Mouse (Mus musculus): ENCODE measurements at regions not wholly inside any gene's neighbourhood (a gene's known extent, or its start where the extent isn't known, plus 50 kb on each side); places are given as distances from the start of the nearest gene placed in this dataset.

DNA sequence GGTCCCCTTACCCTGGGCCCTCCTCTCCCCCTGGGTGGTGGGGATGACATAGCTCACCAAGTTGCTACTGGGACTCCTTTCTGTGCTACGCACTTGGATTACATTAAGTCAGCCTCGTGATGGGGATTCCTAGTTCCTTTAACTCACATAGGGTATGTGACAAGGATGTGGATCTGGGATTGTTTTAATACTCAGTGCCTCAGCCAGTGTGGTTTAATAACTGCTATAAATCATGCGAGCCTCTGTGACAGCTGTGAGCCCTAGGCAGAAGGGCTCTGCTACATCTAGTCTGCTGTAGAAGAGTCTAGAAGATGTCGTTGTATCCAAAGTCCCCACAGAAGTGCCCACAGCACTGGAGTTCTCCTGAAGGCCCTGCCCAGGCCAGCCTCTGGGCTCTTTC, 796.5 kb upstream of the Car8 start:
- no peak for DNase-seq (ENCODE audit: low read depth in 2 of 2, low spot score in 2 of 2)

DNA sequence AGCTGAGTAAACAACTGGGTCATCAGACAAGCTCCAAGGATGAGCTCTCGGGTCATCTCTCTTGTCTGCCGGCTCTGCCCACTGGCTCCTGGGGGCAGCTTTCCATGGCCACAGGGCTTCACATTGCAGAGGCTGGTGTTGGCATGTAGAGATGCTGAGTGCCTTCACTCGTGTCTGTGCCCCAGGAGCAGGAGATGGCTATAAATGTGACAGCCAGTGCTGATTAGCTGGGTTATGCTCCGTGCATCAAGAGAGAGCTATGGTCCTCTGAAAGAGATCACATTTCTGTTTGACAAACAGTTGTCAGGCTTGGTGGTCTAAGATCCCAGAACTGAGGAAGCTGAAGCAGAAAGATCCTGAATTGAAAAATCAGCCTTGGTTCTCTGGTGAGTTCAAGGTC, 795.4 kb upstream of the Car8 start:
- no peak for DNase-seq (ENCODE audit: low read depth in 2 of 2, low spot score in 2 of 2)

DNA sequence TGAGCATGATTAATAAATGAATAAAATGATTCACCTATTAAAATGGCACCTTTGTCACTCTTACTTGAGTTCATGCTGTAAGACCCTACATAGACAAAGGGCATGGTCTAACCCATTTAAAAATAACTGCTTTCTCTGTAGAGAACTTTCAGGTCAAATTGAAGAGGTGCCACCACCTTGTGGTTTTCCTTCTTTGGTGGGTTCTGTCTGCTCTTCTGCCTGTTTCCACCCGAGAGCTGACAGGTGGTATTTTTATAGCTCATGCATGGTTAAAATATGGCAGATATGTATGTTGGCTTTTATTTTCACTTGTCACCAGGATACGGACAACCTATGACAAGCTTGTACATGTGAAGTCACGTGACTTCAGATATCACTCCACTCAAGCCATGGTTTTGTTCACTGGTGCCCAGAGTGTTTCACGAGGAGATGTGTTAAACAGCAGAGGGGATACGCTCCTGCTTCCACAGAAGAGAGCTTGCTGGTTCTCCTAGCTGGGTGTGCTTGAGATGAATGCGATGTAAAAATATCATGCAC, 794.3 kb upstream of the Car8 start:
- DNase-seq (ENCODE audit: low read depth in 2 of 2, low spot score in 2 of 2), result peak; percentile 3 to 21

DNA sequence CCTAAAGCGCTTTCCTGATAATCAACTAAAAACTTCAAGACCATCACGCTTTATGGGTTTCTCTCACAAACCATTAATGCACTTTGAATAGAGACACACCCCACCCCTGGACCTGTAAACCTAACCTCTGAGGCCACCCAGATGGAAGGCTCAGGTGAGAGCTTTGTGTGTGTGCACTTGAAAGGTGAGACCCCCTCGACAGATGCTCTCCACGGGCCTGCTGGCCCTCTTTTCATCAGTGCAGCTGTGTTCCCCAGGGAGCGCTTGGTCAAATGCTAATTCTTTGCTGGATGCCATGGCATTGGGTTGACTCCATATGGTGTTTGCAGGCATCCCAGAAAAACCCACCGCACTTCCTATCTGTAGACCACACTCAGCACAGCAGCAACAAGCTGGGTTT, 792.8 kb upstream of the Car8 start:
- no peak for DNase-seq (ENCODE audit: low read depth in 2 of 2, low spot score in 2 of 2)

DNA sequence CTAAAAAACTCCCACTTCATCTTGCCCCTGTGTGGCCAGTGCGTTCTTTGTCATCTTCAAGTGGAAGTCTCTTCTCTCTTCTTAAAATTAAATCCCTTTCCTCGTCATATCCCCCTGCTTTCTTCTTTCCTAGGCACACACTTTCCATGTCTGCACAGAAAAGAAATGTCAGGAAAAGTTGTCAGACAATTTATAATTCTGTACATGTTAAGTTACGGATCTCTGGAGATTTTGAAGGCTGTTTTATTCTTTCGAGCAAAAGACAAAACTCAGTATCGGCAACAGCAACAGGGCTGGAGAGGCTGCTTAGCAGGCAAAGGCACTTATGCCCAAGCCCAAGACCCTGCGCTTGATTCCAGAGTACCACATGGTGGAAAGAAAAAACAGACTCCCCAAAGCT, 790.1 kb upstream of the Car8 start:
- no peak for DNase-seq (ENCODE audit: low read depth in 2 of 2, low spot score in 2 of 2)

DNA sequence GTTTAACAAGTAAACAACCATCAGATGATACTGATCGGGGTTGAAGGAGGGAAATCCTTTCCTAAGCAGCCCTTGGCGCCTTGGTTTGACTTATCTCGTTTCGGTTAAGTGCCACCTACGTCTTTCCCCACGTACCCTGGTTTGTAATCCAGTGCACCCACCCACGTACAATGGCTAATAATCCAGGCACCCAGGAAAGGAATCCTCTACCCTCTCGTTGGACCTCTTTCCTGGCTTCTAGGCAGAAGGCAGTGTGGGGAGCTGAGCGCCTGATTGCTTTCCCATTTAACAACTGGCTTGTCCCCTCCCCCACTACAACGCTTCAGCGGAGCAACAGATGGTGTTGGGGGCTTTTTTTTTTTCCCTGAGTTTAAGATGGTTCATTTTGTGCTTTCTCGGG, 789.6 kb upstream of the Car8 start:
- peak in 1 of 2 experiments; percentile 20 for DNase-seq (ENCODE audit: low read depth in 2 of 2, low spot score in 2 of 2)

DNA sequence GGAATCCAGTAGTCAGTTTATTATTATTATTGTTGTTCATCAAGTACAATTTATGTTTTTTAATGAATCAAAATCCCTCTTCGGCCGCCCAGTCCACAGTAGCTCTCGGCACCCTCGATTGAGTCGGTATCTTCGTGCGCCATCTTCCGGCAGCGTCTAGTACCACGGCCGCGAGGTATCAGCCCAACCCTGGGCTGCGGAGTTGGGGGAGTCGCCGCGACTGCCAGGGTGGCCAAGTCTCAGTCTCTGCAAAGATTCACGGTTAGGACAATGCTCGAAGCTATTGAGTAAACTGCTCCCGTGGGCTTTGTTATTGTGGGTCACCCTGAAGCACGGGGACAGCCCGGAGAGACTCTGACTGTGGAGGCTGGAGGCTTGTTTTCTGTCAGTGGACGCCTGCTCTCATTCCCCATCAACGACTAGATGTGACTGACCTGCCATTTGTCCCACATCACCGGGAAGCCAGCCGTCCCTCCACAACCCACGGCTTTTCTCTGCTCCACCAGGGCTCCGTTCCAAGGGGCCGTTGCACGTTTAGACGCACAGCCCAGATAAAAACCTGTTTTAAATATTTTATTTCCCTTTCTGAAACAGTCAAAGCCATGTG, 789.1 kb upstream of the Car8 start:
- peak; percentile 83 to 88 for DNase-seq (ENCODE audit: low read depth in 2 of 2, low spot score in 2 of 2)

DNA sequence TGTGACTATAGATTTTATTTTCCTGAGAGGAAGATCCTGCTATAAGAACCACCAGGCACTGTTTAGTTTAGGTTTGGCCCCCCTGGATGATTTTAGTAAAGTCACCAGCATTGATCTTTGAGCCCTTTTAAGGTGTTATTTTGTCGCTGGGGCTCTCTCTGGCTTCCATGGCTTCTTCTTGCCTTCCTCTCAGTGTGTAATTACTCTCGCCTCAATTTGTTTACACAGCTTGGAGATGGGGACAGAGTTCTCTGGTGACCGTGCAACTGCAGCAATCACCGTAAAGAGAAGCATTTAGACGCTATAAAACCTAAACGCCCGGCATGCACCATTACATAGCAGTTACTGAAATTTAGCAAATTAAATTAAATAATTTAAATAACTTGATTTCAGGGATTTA, 788.5 kb upstream of the Car8 start:
- DNase-seq (ENCODE audit: low read depth in 2 of 2, low spot score in 2 of 2), result no peak

DNA sequence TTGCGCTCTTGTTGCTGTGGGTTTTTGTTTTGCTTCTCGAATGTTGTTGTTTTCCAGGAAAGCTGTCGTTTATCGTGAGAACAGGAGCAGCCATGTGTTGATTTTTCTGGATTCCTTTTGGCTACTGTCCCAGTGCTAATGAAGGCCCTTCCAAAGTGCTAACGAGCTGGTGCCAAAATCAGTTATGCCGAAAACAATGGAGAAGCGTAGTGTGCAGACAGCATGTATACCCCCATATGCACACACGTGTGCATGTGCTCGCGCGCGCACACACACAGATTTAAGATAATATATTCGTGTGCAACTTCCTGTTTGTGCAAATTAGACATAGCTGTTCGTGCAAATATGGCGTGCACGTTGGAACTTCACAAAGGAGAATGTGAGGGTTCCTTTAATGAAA, 788.0 kb upstream of the Car8 start:
- DNase-seq (ENCODE audit: low read depth in 2 of 2, low spot score in 2 of 2), result no peak

DNA sequence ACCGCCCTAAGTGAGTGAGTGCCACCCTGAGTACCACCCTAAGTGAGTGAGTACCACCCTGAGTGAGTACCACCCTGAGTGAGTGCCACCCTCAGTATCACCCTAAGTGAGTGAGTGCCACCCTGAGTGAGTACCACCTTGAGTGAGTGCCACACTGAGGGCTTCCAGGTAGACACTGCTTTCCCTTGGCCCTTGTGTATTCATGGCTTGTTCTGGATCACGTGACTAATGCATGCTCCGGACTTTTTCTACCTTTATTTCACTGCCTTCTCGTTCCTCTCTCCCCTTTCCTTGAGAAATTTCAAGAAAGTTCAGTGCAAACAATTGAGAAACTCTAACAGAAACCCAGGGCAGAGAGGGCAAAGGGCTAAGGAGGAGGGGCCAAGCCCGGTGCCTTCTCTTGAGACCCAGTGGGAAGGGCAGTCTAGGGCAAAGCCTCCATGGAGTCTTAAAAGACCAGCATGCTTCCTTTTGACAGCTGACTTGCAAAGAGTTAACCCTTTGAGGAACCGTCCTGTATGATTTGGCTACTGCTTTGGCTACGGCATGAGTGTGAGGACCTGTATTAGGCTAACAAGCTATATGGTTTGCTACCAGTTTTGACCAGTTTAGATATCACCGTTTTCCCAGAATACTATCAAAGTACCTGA, 787.1 kb upstream of the Car8 start:
- DNase-seq (ENCODE audit: low read depth in 2 of 2, low spot score in 2 of 2), result no peak

DNA sequence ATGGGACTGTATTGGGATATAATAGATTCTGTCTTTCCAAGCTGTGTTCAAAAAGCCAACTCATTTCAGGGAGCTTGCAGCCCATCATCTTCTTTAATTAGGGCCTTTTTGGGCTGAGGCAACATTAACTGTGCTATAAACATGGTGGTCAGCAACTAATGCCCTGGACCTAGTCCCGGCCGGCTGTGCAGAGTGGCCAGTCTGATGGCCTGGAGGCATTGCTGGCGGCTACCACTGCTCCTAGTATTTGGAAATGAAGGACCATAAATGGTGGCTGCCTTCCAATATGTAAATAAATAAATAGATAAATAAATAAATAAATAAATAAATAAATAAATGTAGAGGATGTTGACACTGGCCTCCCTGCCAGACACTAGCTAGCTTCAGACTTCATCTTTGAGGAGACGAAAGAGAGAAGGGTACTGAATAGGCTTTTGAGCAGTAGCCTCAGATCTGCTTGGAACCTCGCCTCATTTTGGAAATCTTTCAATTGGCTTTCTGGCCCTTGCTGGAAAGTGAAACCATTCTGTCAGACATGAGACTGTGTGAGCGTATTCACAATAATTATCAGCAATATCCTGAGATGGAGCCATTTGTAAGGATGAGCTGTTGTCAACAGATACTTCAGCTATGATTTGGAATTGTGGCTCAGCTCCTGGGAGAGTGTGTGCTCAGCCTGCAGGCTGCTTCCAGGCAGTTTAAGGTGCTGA, 785.5 kb upstream of the Car8 start:
- DNase-seq (ENCODE audit: low read depth in 2 of 2, low spot score in 2 of 2), result no peak

DNA sequence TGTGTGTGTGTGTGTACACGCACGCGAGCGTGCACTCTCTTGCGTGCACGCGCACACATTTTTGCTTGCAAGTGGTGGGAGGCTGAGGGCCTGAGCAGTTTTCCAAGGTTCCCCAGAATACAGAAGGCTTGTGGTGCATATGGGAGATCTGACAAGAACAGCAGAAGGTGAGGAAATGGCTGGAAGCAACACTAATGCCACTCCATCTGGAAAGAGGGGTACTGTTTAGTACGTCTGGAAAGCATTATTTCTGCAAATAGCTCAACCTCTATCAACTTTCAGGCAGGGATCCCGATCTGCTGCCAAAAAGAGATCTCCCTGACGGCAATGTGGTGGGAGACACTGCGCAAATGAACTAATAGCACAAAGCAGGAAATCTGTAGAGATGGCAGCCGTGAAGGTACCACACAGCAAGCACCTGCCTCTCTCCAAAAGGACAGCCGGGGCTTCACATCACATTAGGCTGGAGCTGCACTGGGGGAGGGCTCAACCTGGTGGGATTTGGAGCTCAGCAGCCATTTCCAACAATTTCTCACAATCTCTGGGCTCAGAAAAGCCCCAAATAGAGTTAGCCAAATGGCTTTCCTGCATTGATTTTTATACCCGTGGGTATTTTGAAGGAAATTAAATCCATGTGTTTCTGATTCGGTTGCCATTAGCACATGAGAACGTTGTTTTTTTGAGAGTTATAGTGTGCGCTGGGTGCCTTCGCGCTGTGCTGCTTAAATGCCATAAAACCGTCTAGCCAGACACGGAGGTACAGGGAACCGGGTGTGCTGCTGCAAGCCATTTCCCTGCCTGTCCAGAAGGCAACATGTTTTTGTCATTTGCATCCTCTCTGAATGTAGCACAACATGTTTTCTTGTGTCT, 780.6 kb upstream of the Car8 start:
- DNase-seq (ENCODE audit: low read depth in 2 of 2, low spot score in 2 of 2), result no peak

DNA sequence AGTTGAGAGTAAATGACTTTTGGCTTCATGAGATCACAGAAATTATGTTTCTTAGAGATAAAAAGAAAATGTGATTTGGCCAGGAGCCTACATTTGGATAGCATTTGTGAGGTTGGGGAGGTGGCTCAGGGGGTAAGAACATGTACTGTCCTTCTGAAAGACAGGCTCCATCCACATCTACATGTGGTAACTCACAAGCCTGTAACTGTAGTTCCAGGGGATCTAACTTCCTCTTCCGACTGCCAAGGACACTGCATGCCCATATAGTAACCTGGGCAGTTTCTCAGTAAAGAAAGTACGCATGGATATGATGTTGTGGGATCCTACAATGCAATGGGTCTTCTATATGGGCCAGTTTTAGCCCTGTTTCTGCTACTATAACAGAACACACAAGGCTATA, 779.4 kb upstream of the Car8 start:
- no peak for DNase-seq (ENCODE audit: low read depth in 2 of 2, low spot score in 2 of 2)

DNA sequence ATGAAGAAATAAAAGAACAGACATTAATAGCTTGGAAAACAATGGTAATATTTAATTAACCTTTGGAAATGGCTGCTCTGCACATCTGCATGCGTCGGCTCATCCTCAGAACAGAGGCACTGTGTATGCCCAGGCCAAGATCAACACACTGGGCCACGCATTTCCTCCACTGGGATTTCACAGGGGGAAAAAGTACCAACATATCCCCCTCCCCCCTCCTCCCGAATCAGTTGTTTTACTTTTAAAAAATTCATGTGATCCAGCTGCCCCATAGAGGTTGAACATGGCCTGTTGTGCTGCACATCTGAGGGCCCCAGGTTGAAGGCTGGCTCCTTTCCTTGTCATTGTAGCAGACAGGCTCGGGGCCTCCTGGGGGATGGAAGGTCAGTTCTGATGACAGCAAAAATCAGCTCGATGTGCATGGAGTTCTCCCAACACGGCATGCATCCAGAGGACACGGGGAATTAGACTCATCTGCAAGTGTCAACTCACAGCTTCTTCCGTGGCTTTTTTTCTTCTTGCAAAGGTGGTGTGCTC, 777.7 kb upstream of the Car8 start:
- DNase-seq (ENCODE audit: low read depth in 2 of 2, low spot score in 2 of 2), result no peak

DNA sequence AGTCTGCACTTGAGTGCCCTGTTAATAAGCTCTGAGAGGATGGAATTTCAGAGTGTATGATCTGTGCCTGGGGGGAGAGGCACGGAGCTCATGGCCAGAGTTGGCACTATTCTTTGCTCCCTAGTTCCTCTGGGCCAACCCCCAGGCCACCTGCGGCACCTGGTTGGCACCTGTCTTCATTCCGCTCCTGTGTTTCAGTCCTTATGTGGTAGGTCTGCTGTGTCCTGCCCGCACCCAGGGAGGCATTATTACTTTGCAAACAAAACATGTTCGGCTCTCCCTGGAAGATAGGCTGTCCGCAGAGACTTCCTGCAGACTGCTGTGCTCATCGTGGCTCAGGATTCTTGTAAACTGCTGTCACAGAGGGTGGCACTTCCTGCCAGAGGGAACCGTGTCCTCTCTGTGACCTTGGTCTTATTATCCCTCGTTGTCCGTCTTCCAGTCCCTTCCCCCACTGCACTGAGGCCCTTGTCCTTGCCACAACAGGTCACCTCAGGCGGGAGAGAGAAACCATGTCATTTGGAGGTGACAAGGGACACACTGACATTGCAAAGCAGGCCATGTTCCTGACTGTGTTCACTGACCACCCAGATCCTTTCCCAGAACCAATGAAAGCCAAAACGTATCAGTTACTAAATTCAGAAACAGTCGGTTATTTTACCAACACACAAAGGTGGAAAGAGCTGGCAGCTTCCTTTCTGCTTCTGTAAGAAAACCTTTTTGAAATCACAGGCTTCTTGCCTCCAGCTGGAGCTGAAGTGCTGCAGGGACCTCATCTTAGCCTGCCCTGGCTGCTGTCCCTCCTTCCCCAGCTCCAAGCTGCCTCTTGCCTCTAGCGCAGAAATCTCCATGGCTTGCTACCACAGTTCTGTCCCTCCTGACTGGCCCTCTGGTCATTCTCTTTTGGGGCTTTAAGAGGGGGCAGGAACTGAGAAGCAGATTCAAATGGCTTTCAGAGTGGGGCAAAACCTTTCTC, 777.0 kb upstream of the Car8 start:
- peak in 1 of 2 experiments; percentile 9 for DNase-seq (ENCODE audit: low read depth in 2 of 2, low spot score in 2 of 2)

DNA sequence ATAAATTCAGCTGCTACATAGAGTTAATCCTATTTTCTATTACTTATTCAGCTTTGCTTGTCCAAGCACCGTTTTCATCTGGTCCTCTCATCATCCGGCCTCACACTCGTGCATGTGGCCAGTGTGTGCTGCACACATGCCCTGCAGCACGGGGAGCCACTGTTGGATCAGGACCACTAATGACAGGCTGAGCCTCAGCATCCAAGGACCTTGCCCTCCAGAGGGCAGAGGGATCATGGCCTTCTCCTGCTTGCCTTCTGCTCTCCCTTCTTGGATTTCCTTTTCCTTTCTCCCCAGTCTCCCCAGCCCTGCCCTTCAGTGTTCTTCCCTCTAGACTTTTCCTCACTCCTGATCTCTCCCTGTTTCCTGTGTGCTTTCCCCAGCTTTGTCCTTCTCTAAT, 776.1 kb upstream of the Car8 start:
- DNase-seq (ENCODE audit: low read depth in 2 of 2, low spot score in 2 of 2), result no peak

DNA sequence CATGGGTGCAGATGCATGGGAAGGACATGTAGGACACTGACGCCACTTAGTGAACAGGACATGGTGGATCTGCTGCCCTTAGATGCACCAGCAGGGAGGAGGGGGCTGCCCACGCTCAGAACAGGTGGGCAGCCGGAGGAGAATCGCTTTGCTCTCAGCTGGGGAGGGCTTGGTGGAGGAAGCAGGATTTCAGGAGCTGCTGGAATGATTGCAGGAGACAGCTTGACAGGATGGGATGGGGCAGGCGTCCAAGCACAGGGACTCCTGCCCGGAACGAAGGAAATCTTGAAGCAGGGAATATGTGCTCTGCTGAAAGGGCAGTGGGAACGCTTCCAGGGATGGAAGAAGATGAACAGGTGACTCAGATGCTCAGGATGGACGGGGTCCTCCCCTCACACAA, 773.9 kb upstream of the Car8 start:
- no peak for DNase-seq (ENCODE audit: low read depth in 2 of 2, low spot score in 2 of 2)

DNA sequence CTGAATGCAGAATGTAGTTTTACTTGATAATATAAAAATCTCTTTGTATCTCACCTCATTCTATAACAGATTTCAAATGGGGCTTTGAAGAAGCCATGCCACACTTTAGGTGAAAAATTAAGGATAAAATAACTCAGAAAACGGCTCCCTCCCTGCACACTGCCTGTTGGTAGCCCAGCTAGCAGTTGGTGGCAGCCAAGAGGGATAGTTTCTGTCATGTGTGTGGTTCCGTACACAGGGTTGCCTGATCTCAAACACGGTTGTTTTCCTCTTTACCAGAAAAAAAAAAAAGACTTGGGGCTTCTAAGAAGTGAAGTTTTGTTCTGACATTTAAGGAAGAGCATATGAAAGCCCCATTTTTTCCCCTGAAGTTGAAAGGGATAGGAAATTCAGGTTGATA, 773.1 kb upstream of the Car8 start:
- no peak for DNase-seq (ENCODE audit: low read depth in 2 of 2, low spot score in 2 of 2)

DNA sequence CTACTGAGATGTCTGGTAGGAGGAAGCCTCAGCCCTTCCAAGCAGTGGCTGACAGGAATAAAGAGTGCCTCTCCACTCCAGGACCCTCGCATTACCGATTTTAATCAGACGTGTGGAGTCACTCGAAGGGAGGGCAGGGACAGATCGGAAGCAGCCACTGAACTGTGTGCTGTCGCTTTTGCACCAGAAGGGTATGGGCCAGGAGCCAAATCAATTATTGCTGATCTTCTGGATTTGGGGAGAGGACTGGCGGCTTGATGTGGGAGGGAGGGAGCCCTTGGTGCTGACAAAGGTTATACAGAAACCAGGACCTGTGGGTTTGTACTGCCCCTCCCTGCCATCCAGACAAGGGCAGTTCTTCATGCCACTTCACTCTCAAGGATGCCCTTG, 772.3 kb upstream of the Car8 start:
- DNase-seq (ENCODE audit: low read depth in 2 of 2, low spot score in 2 of 2), result no peak
